Mouse (Mus musculus) heart, embryonic 16.5 days (tissue): Measurements from ENCODE around the gene Camk1d. TPM values are rescaled to one million over a fixed set of nuclear protein-coding genes. Genes with fewer than 3 reads are reported as not detected.

Experiments used
- ATAC-seq: fragments of 200-750 bp; cut with Nextera tagmentation; replicated peaks from 2 replicates; pipeline ENCODE4 v1.8.0; 2017; ENCODE audit warnings: moderate number of reproducible peaks; ENCODE audit not compliant: insufficient read depth, low FRiP score; ENCODE audit errors: extremely low read depth
- H3K27ac ChIP-seq: fragments of 300-500 bp; sonication (generic); 2 replicates; pipeline ENCODE4 v1.5.1; 2014; ENCODE audit warnings: mild to moderate bottlenecking, low read length, control low read depth, moderate library complexity
- H3K27me3 ChIP-seq: fragments of 300-500 bp; sonication (generic); 2 replicates; pipeline ENCODE4 v1.6.1; 2014; ENCODE audit warnings: low read length, mixed read lengths; ENCODE audit not compliant: control insufficient read depth, insufficient read depth
- H3K36me3 ChIP-seq: fragments of 300-500 bp; sonication (generic); 2 replicates; pipeline ENCODE4 v1.6.1; 2014; ENCODE audit not compliant: control insufficient read depth, insufficient read depth
- H3K4me1 ChIP-seq: fragments of 300-500 bp; sonication (generic); 2 replicates; pipeline ENCODE4 v1.6.1; 2014; ENCODE audit warnings: low read length, mixed read lengths; ENCODE audit not compliant: control insufficient read depth, insufficient read depth
- H3K4me2 ChIP-seq: fragments of 300-500 bp; sonication (generic); 2 replicates; pipeline ENCODE4 v1.6.1; 2014; ENCODE audit warnings: low read depth, mild to moderate bottlenecking, control low read depth, low read length
- H3K4me3 ChIP-seq: fragments of 300-500 bp; sonication (generic); 2 replicates; pipeline ENCODE4 v1.5.1; 2014; ENCODE audit warnings: mild to moderate bottlenecking, control low read depth, low read length
- H3K9ac ChIP-seq: fragments of 300-500 bp; sonication (generic); 2 replicates; pipeline ENCODE4 v1.6.1; 2014; ENCODE audit warnings: low read length, control low read depth
- H3K9me3 ChIP-seq: fragments of 300-500 bp; sonication (generic); replicated peaks from 2 replicates; pipeline ENCODE4 v1.6.1; 2016; ENCODE audit warnings: low read length; ENCODE audit not compliant: control insufficient read depth
- WGBS: fragments of 180-500 bp; shearing (Covaris S2); extraction: QIAGEN DNeasy Blood & Tissue Kit; methylation state at CpG from one replicate; pipeline ENCODE4 v1.1.7; 2014; 5-methylcytosine and 5-hydroxymethylcytosine counted together
- polyA plus RNA-seq: library from polyadenylated mRNA; unstranded; fragments of >200 nt; fragmentation: Nextera tagmentation; extraction: Ambion mirVana; gene quantifications from 2 replicates; pipeline ENCODE4 v1.2.1, GENCODE M21; 2015

The Camk1d gene
- polyA plus RNA-seq, 1 experiment from 2014 or later: 5.9 TPM

GRCm38 (mm10) chr2:5478709-5479108, 235.6 kb downstream of the Camk1d start:
- Histone ChIP-seq H3K27ac (no peak overlapping the region), H3K9me3 (no peaks in the 10 kb centered on the region), H3K4me2 (no peak overlapping the region), H3K4me3 (no peak overlapping the region), H3K4me1 (no peaks in the 10 kb centered on the region), H3K9ac (no peak overlapping the region), H3K36me3 (no peaks in the 10 kb centered on the region), H3K27me3 (no peaks in the 10 kb centered on the region)
- ATAC-seq: no peak
- 80% methylated on average over 5 of the region's 5 CpGs for WGBS

DNA sequence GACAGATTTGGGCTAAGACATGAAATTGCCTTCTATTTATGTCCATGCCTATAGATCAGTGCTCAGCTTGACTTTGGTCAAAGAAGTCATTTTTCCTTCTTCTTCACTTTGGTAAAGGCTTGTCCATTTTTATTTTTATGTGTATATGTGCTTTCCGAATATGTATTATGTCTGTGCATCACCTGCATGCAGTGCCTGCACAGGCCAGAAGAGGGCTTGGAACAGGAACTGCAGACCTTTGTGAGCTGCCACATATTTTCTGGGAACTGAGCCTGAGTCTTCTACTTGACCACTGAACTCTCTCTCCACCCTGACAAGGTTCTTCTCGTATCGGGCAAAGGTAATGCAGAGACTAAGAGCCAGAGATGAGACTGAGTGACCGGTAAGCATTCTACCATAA, 236.1 kb downstream of the Camk1d start:
- H3K4me3 ChIP-seq: no peak overlapping the region
- no peak overlapping the region for H3K4me2 ChIP-seq
- H3K27me3 ChIP-seq: no peaks in the 10 kb centered on the region
- no peak overlapping the region for H3K9ac ChIP-seq
- H3K9me3 ChIP-seq: no peaks in the 10 kb centered on the region
- ATAC-seq: no peak
- no peaks in the 10 kb centered on the region for H3K4me1 ChIP-seq
- no peak overlapping the region for H3K27ac ChIP-seq
- H3K36me3 ChIP-seq: no peaks in the 10 kb centered on the region
- 97% methylated on average over 4 of the region's 4 CpGs for WGBS

GRCm38 (mm10) chr2:5477525-5477924, 236.8 kb downstream of the Camk1d start:
- Histone ChIP-seq H3K36me3 (no peaks in the 10 kb centered on the region), H3K4me2 (no peak overlapping the region), H3K27ac (no peak overlapping the region), H3K4me3 (no peak overlapping the region), H3K4me1 (no peaks in the 10 kb centered on the region), H3K9ac (no peak overlapping the region), H3K9me3 (no peaks in the 10 kb centered on the region), H3K27me3 (no peaks in the 10 kb centered on the region)
- no peak for ATAC-seq
- WGBS: 76% methylated on average over 1 of the region's 1 CpGs

DNA sequence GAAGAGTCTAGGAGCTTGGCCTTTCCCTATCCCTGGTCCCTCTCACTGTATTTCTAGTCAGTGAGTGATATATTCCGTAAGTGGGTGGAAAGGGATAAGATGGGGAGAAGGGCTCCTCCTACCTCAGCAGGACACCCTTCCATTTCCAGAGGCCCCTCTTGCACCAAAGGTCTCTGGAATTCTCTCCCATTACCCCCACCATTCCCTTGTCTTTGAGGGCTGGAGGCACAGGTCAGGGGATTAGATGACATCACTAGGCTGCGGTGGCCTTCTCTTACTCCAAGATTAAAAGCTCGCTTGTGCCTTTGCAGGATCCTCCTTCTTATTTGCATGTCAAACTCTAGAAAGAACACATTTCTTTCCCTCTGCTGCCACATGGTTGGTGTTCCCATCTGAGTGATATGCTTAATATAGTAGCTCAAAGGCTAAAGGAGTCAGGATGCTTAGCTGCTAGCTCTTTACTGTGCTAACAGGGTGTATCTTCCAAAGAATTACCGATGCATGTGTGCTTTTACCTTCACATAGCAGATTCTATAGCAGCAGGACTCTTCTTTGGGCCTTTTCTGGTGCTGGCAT, 244.9 kb downstream of the Camk1d start:
- no peak for ATAC-seq
- no peaks in the 10 kb centered on the region for H3K4me1 ChIP-seq
- WGBS: 75% methylated on average over 4 of the region's 4 CpGs

DNA sequence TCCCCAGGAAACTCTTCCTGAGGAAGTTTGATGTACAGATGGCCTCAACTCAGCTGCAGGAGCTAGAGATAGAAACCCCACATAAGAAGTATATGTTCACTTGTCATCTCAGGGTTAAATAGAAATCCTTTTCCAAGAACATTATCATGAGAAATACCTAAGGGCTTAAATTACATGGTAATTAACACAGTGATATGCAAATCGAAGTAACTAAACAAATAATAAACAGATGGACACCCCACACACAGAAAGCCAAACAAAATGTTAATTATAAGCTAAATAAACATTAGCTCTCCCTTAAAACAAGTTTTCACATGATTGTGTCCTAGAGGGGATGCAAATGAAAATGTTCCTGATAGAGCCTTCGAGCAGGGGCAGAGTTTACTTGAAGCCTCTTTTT, 246.8 kb downstream of the Camk1d start:
- Histone ChIP-seq H3K27ac (no peak overlapping the region), H3K4me2 (no peak overlapping the region)

More for the DNA sequence above, 244.9 kb downstream of the Camk1d start:
- Histone ChIP-seq H3K27me3 (no peaks in the 10 kb centered on the region), H3K27ac (no peak overlapping the region), H3K4me3 (no peak overlapping the region), H3K4me2 (no peak overlapping the region), H3K9me3 (no peaks in the 10 kb centered on the region; the same call in 1 of the 2 replicates), H3K9ac (no peak overlapping the region), H3K36me3 (no peaks in the 10 kb centered on the region)

GRCm38 (mm10) chr2:5458671-5459235, 255.6 kb downstream of the Camk1d start:
- no peak overlapping the region for H3K4me3 ChIP-seq
- no peaks in the 10 kb centered on the region for H3K9me3 ChIP-seq
- no peak overlapping the region for H3K4me2 ChIP-seq
- H3K36me3 ChIP-seq: no peaks in the 10 kb centered on the region
- H3K4me1 ChIP-seq: peaks cover 31% of the 10 kb centered on the region
- no peak for ATAC-seq
- H3K9ac ChIP-seq: no peak overlapping the region
- H3K27me3 ChIP-seq: no peaks in the 10 kb centered on the region
- H3K27ac ChIP-seq: no peak overlapping the region; the same call in 1 of the 2 replicates
- 50% methylated on average over 16 of the region's 16 CpGs for WGBS

More for the DNA sequence above, 246.8 kb downstream of the Camk1d start:
- Histone ChIP-seq H3K4me1 (no peaks in the 10 kb centered on the region), H3K9ac (no peak overlapping the region), H3K4me3 (no peak overlapping the region), H3K36me3 (no peaks in the 10 kb centered on the region), H3K27me3 (no peaks in the 10 kb centered on the region), H3K9me3 (no peaks in the 10 kb centered on the region; the same call in 1 of the 2 replicates)
- ATAC-seq: no peak
- 71% methylated on average over 2 of the region's 2 CpGs for WGBS

- no peak overlapping the region for H3K4me2 ChIP-seq
Observed at GRCm38 (mm10) chr2:5458075-5458494, 256.2 kb downstream of the Camk1d start.

GRCm38 (mm10) chr2:5456108-5456507, 258.2 kb downstream of the Camk1d start:
- Histone ChIP-seq H3K4me3 (no peak overlapping the region), H3K4me1 (peaks cover 31% of the 10 kb centered on the region), H3K27me3 (no peaks in the 10 kb centered on the region), H3K4me2 (no peak overlapping the region), H3K9me3 (no peaks in the 10 kb centered on the region), H3K27ac (no peak overlapping the region), H3K9ac (no peak overlapping the region), H3K36me3 (no peaks in the 10 kb centered on the region)
- 29% methylated on average over 2 of the region's 2 CpGs for WGBS
- ATAC-seq: no peak

More at GRCm38 (mm10) chr2:5458075-5458494, 256.2 kb downstream of the Camk1d start:
- peak overlapping the region; percentile 61 for H3K27ac ChIP-seq
- 0 out of 2 replicates have a peak overlapping the region, but pooled peaks have one; percentile 34 for H3K9ac ChIP-seq
- WGBS: 49% methylated on average over 5 of the region's 5 CpGs
- no peaks in the 10 kb centered on the region for H3K36me3 ChIP-seq
- peak; percentile 77 for ATAC-seq
- no peaks in the 10 kb centered on the region for H3K9me3 ChIP-seq
- no peaks in the 10 kb centered on the region for H3K27me3 ChIP-seq
- H3K4me1 ChIP-seq: peaks cover 31% of the 10 kb centered on the region
- no peak overlapping the region for H3K4me3 ChIP-seq

DNA sequence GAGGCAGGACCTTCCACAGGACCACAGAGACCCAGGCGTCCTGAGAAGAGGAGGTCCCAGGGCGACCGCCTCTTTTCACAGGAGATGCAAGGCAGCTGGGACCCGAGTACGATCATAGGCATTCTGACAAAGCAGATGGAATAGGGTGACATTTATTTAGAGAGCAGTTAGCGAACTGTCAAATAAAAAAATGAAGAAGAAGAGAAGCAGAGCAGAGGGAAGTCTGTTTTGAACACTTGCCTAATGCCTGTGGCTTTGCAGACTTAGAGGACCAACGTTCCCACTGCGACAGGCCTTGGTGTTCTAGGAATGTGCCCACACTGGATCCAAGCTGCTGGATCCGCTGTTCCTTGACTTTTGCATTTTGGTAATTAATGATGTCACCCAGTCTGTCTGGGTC, 259.5 kb downstream of the Camk1d start:
- Histone ChIP-seq H3K9ac (no peak overlapping the region), H3K9me3 (no peaks in the 10 kb centered on the region), H3K4me3 (no peak overlapping the region), H3K4me1 (peaks cover 31% of the 10 kb centered on the region), H3K36me3 (no peaks in the 10 kb centered on the region), H3K4me2 (no peak overlapping the region), H3K27ac (no peak overlapping the region), H3K27me3 (no peaks in the 10 kb centered on the region)
- no peak for ATAC-seq
- 57% methylated on average over 9 of the region's 9 CpGs for WGBS
